Mouse (Mus musculus): ENCODE results near the gene Acsbg2. TPM values are rescaled to one million over a fixed set of nuclear protein-coding genes. Genes with fewer than 3 reads are reported as not detected.

Acsbg2 gene
- polyA plus RNA-seq, 1 experiment from 2014 or later: not detected

- Histone ChIP-seq H3K27ac (ENCODE audit: low read depth, low read length) (no peak overlapping the region), H3K36me3 (ENCODE audit: control insufficient read depth, insufficient read depth, low read length) (no peaks in the 10 kb centered on the region), H3K4me2 (no peak overlapping the region), H3K9me3 (ENCODE audit: control insufficient read depth, low read length) (no peaks in the 10 kb centered on the region), H3K27me3 (ENCODE audit: control insufficient read depth, insufficient read depth, low read length) (no peaks in the 10 kb centered on the region), H3K4me1 (ENCODE audit: control insufficient read depth, insufficient read depth, low read length) (no peaks in the 10 kb centered on the region), H3K4me3 (ENCODE audit: low read depth, low read length) (no peak overlapping the region), H3K9ac (ENCODE audit: low read length) (no peak overlapping the region)
- ATAC-seq (ENCODE audit: low FRiP score) (no peak), DNase-seq (ENCODE audit: low spot score, missing footprints) (no peak)
- WGBS: 87% methylated on average over 8 of the region's 8 CpGs
These were observed 72.2 kb downstream of the Acsbg2 start for GRCm38 (mm10) chr17:56802065-56802464.

DNA sequence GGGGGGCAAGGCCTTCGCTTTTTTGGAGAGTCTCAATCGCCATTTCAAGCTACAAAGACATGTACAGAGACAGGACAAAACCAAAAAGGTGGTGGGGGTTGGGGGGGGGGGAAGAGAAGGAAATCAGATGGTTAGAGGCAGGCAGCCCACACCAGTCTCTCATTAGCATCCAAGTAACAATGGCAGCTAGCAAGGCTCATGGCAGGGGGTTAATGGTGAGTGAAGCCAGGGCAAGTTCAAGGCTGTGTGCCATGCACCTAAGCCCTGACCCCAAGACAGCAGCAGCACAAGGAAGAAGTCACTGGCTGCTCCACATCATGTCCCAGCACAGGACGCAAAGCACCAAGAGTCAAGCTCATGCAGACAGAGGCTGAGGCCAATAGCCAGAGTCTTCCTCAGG, 75.0 kb downstream of the Acsbg2 start:
- WGBS: 86% methylated on average over 3 of the region's 3 CpGs
- no peak overlapping the region for H3K4me2 ChIP-seq

GRCm38 (mm10) chr17:56793614-56794319, 80.5 kb downstream of the Acsbg2 start:
- no peaks in the 10 kb centered on the region for H3K9me3 ChIP-seq (ENCODE audit: control insufficient read depth, low read length)
- no peaks in the 10 kb centered on the region for H3K36me3 ChIP-seq (ENCODE audit: control insufficient read depth, insufficient read depth, low read length)
- H3K9ac ChIP-seq (ENCODE audit: low read length): no peak overlapping the region
- H3K27ac ChIP-seq (ENCODE audit: low read depth, low read length): no peak overlapping the region
- H3K4me2 ChIP-seq: no peak overlapping the region
- H3K4me1 ChIP-seq (ENCODE audit: control insufficient read depth, insufficient read depth, low read length): no peaks in the 10 kb centered on the region
- DNase-seq (ENCODE audit: low spot score, missing footprints) (no peak), ATAC-seq (ENCODE audit: low FRiP score) (no peak)
- H3K4me3 ChIP-seq (ENCODE audit: low read depth, low read length): no peak overlapping the region
- no peaks in the 10 kb centered on the region for H3K27me3 ChIP-seq (ENCODE audit: control insufficient read depth, insufficient read depth, low read length)
- 66% methylated on average over 6 of the region's 6 CpGs for WGBS

More for the DNA sequence above, 75.0 kb downstream of the Acsbg2 start:
- H3K36me3 ChIP-seq (ENCODE audit: control insufficient read depth, insufficient read depth, low read length): no peaks in the 10 kb centered on the region
- ATAC-seq (ENCODE audit: low FRiP score) (no peak), DNase-seq (ENCODE audit: low spot score, missing footprints) (no peak)
- H3K27me3 ChIP-seq (ENCODE audit: control insufficient read depth, insufficient read depth, low read length): no peaks in the 10 kb centered on the region
- no peaks in the 10 kb centered on the region for H3K9me3 ChIP-seq (ENCODE audit: control insufficient read depth, low read length)
- H3K9ac ChIP-seq (ENCODE audit: low read length): no peak overlapping the region
- H3K27ac ChIP-seq (ENCODE audit: low read depth, low read length): no peak overlapping the region
- H3K4me1 ChIP-seq (ENCODE audit: control insufficient read depth, insufficient read depth, low read length): no peaks in the 10 kb centered on the region
- H3K4me3 ChIP-seq (ENCODE audit: low read depth, low read length): no peak overlapping the region

Other genes starting within 250 kb of the Acsbg2 start
- 44.6 and 48.9 TPM in 2 replicates for gene Lonp1, start 247.6 kb downstream of the Acsbg2 start, polyA plus RNA-seq (2014; fragmentation: Nextera tagmentation; extraction: Ambion mirVana)
- 0.93 and 0.95 TPM in 2 replicates for gene Catsperd, start 246.3 kb downstream of the Acsbg2 start, polyA plus RNA-seq (2014; fragmentation: Nextera tagmentation; extraction: Ambion mirVana)
- 108 and 112 TPM in 2 replicates for gene Ranbp3, start 201.2 kb downstream of the Acsbg2 start, polyA plus RNA-seq (2014; fragmentation: Nextera tagmentation; extraction: Ambion mirVana)
- gene Ndufa11, start 156.7 kb downstream of the Acsbg2 start, polyA plus RNA-seq (2014; fragmentation: Nextera tagmentation; extraction: Ambion mirVana): 323 and 337 TPM in 2 replicates
- 13.1 and 15.0 TPM in 2 replicates for gene Vmac, start 156.4 kb downstream of the Acsbg2 start, polyA plus RNA-seq (2014; fragmentation: Nextera tagmentation; extraction: Ambion mirVana)
- gene Nrtn, start 116.9 kb downstream of the Acsbg2 start, polyA plus RNA-seq (2014; fragmentation: Nextera tagmentation; extraction: Ambion mirVana): 7.4 and 9.1 TPM in 2 replicates
- 31.5 and 34.6 TPM in 2 replicates for gene Dus3l, start 109.7 kb downstream of the Acsbg2 start, polyA plus RNA-seq (2014; fragmentation: Nextera tagmentation; extraction: Ambion mirVana)
- gene Prr22, start 104.2 kb downstream of the Acsbg2 start, polyA plus RNA-seq (2014; fragmentation: Nextera tagmentation; extraction: Ambion mirVana): 0.54 and 1.0 TPM in 2 replicates
- 4.6 and 4.8 TPM in 2 replicates for gene Rfx2, start 43.4 kb downstream of the Acsbg2 start, polyA plus RNA-seq (2014; fragmentation: Nextera tagmentation; extraction: Ambion mirVana)
- gene 1700061G19Rik, start 1.0 kb upstream of the Acsbg2 start, polyA plus RNA-seq (2014; fragmentation: Nextera tagmentation; extraction: Ambion mirVana): 0.11 and 0.25 TPM in 2 replicates
- 26.3 and 29.0 TPM in 2 replicates for gene Mllt1, start 61.0 kb upstream of the Acsbg2 start, polyA plus RNA-seq (2014; fragmentation: Nextera tagmentation; extraction: Ambion mirVana)
- not detected in 2 replicates for gene Acer1, start 107.7 kb upstream of the Acsbg2 start, polyA plus RNA-seq (2014; fragmentation: Nextera tagmentation; extraction: Ambion mirVana)
- 131 and 137 TPM in 2 replicates for gene Clpp, start 115.9 kb upstream of the Acsbg2 start, polyA plus RNA-seq (2014; fragmentation: Nextera tagmentation; extraction: Ambion mirVana)
- gene Alkbh7, start 122.9 kb upstream of the Acsbg2 start, polyA plus RNA-seq (2014; fragmentation: Nextera tagmentation; extraction: Ambion mirVana): 34.1 and 36.4 TPM in 2 replicates
- 0.97 TPM in 1 of 2 replicates, not detected in the other for gene Pspn, start 125.6 kb upstream of the Acsbg2 start, polyA plus RNA-seq (2014; fragmentation: Nextera tagmentation; extraction: Ambion mirVana)
- gene Gtf2f1, start 136.8 kb upstream of the Acsbg2 start, polyA plus RNA-seq (2014; fragmentation: Nextera tagmentation; extraction: Ambion mirVana): 70.5 and 76.0 TPM in 2 replicates
- 0.19 and 0.32 TPM in 2 replicates for gene Gm17949, start 137.0 kb upstream of the Acsbg2 start, polyA plus RNA-seq (2014; fragmentation: Nextera tagmentation; extraction: Ambion mirVana)
- 42.3 and 44.9 TPM in 2 replicates for gene Khsrp, start 157.1 kb upstream of the Acsbg2 start, polyA plus RNA-seq (2014; fragmentation: Nextera tagmentation; extraction: Ambion mirVana)
- not detected in 2 replicates for gene Slc25a41, start 167.2 kb upstream of the Acsbg2 start, polyA plus RNA-seq (2014; fragmentation: Nextera tagmentation; extraction: Ambion mirVana)
- gene Crb3, start 184.7 kb upstream of the Acsbg2 start, polyA plus RNA-seq (2014; fragmentation: Nextera tagmentation; extraction: Ambion mirVana): 0.80 and 1.2 TPM in 2 replicates
- gene Slc25a23, start 185.4 kb upstream of the Acsbg2 start, polyA plus RNA-seq (2014; fragmentation: Nextera tagmentation; extraction: Ambion mirVana): 14.2 and 16.5 TPM in 2 replicates
- 2.2 and 2.7 TPM in 2 replicates for gene Dennd1c, start 204.1 kb upstream of the Acsbg2 start, polyA plus RNA-seq (2014; fragmentation: Nextera tagmentation; extraction: Ambion mirVana)
- 167 and 171 TPM in 2 replicates for gene Tubb4a, start 213.3 kb upstream of the Acsbg2 start, polyA plus RNA-seq (2014; fragmentation: Nextera tagmentation; extraction: Ambion mirVana)
- gene Tnfsf9, start 230.9 kb upstream of the Acsbg2 start, polyA plus RNA-seq (2014; fragmentation: Nextera tagmentation; extraction: Ambion mirVana): 8.1 and 9.0 TPM in 2 replicates